Mouse (Mus musculus) myocyte (in vitro differentiated cells): ENCODE results near the gene Cep85l.

Experiments used
- CEBPB ChIP-seq: IDR thresholded peaks from 2 replicates; pipeline ENCODE4 v1.6.1; 2011; ENCODE audit warnings: mild to moderate bottlenecking, moderate library complexity; ENCODE audit not compliant: poor library complexity, insufficient read depth, severe bottlenecking
- E2F4 ChIP-seq: IDR thresholded peaks from one replicate; pipeline ENCODE4 v1.6.1; 2011; ENCODE audit warnings: mild to moderate bottlenecking, control low read depth, moderate library complexity; ENCODE audit not compliant: insufficient read depth
- MAX ChIP-seq: IDR thresholded peaks from one replicate; pipeline ENCODE4 v1.6.1; 2011; ENCODE audit warnings: low read depth, mild to moderate bottlenecking, control low read depth
- MYOD1 ChIP-seq, 3 experiments: IDR thresholded peaks; one replicate each; pipeline ENCODE4 v1.6.1; 2011; ENCODE audit warnings: control low read depth in 2 of 3, low read depth in 2 of 3, mild to moderate bottlenecking in 2 of 3, moderate library complexity in 1 of 3; ENCODE audit not compliant: insufficient read length in 2 of 3, control insufficient read depth in 1 of 3
- MYOG ChIP-seq, 3 experiments: IDR thresholded peaks; one replicate each; pipeline ENCODE4 v1.6.1; 2011; ENCODE audit warnings: control low read depth in 2 of 3, low read depth in 2 of 3, mild to moderate bottlenecking in 2 of 3; ENCODE audit not compliant: insufficient read length in 2 of 3, control insufficient read depth in 1 of 3, insufficient read depth in 1 of 3
- POLR2A ChIP-seq: IDR thresholded peaks from one replicate; pipeline ENCODE4 v1.6.1; 2011; ENCODE audit warnings: low read depth, mild to moderate bottlenecking, control low read depth, moderate library complexity; ENCODE audit not compliant: insufficient read length
- POLR2AphosphoS2 ChIP-seq: IDR thresholded peaks from one replicate; pipeline ENCODE4 v1.6.1; 2011; ENCODE audit warnings: low read depth, control low read depth; ENCODE audit not compliant: insufficient read length
- REST ChIP-seq: IDR thresholded peaks from one replicate; pipeline ENCODE4 v1.6.1; 2011; ENCODE audit warnings: mild to moderate bottlenecking, control low read depth, moderate library complexity; ENCODE audit not compliant: insufficient read depth, insufficient read length
- SRF ChIP-seq: IDR thresholded peaks from one replicate; pipeline ENCODE4 v1.6.1; 2011; ENCODE audit warnings: low read depth; ENCODE audit not compliant: control insufficient read depth, insufficient read length
- TCF12 ChIP-seq: IDR thresholded peaks from one replicate; pipeline ENCODE4 v1.6.1; 2011; ENCODE audit warnings: mild to moderate bottlenecking, control low read depth; ENCODE audit not compliant: poor library complexity, insufficient read depth, severe bottlenecking
- USF1 ChIP-seq: IDR thresholded peaks from one replicate; pipeline ENCODE4 v1.6.1; 2011; ENCODE audit warnings: low read depth, mild to moderate bottlenecking, control low read depth, moderate library complexity

GRCm38 (mm10) chr10:53384896-53385295 is 5.1 kb upstream of the Cep85l start:
- no peak for TF ChIP-seq POLR2A
- no peak for TF ChIP-seq USF1
- TF ChIP-seq MYOG (IDR thresholded peaks at IDR 0.05; ENCODE audit: control insufficient read depth in 1 of 3, insufficient read depth in 1 of 3, insufficient read length in 2 of 3, low read depth in 2 of 3): no peak
- TF ChIP-seq CEBPB: no peak
- TF ChIP-seq MAX: no peak
- TF ChIP-seq SRF: no peak
- no peak for TF ChIP-seq POLR2AphosphoS2
- TF ChIP-seq E2F4: no peak
- no peak for TF ChIP-seq MYOD1 (IDR thresholded peaks at IDR 0.05; ENCODE audit: control insufficient read depth in 1 of 3, insufficient read length in 2 of 3, low read depth in 2 of 3)
- TF ChIP-seq TCF12: no peak
- TF ChIP-seq REST: no peak
